Mouse (Mus musculus) kidney, adult 2 months (tissue): ENCODE results near the gene Mink1. TPM values are rescaled to one million over a fixed set of nuclear protein-coding genes. Genes with fewer than 3 reads are reported as not detected.

Source experiments
- DNase-seq: peaks from one replicate; pipeline ENCODE4 v3.0.0; 2021
- H3K27ac ChIP-seq: fragments of 200-500 bp; 2 replicates; pipeline ENCODE4 v1.5.1; 2012; ENCODE audit warnings: low read depth, low read length, control low read depth, inconsistent platforms; ENCODE audit not compliant: insufficient read depth
- H3K27me3 ChIP-seq: fragments of 200-500 bp; replicated peaks from 2 replicates; pipeline ENCODE4 v1.6.1; 2012; ENCODE audit warnings: mild to moderate bottlenecking, moderate library complexity, low read length, inconsistent platforms; ENCODE audit not compliant: control insufficient read depth, insufficient read depth
- H3K36me3 ChIP-seq: fragments of 200-500 bp; 2 replicates; pipeline ENCODE4 v1.6.1; 2012; ENCODE audit warnings: mild to moderate bottlenecking, moderate library complexity, low read length, inconsistent platforms; ENCODE audit not compliant: control insufficient read depth, insufficient read depth
- H3K4me1 ChIP-seq: fragments of 200-500 bp; 2 replicates; pipeline ENCODE4 v1.6.1; 2011; ENCODE audit warnings: low read length; ENCODE audit not compliant: control insufficient read depth, insufficient read depth
- H3K4me3 ChIP-seq: fragments of 200-500 bp; 2 replicates; pipeline ENCODE4 v1.5.1; 2011; ENCODE audit warnings: mild to moderate bottlenecking, low read depth, low read length, control low read depth; ENCODE audit not compliant: insufficient read depth
- CTCF ChIP-seq: fragments of 200-500 bp; conservative IDR thresholded peaks from 2 replicates; pipeline ENCODE4 v1.5.1; 2011; ENCODE audit warnings: low read depth, mild to moderate bottlenecking, control low read depth, low read length, moderate library complexity, mixed read lengths; ENCODE audit not compliant: insufficient read depth, insufficient read length
- POLR2A ChIP-seq: fragments of 200-500 bp; IDR thresholded peaks from one replicate; pipeline ENCODE4 v1.6.1; 2011; ENCODE audit warnings: low read depth, low read length, control low read depth
- WGBS: fragments of 180-500 bp; shearing (Covaris S2); methylation state at CpG from one replicate; pipeline ENCODE4 v1.1.7; 2018; 5-methylcytosine and 5-hydroxymethylcytosine counted together
- polyA plus RNA-seq: library from polyadenylated mRNA; depleted of rRNA; stranded (reverse); fragments of >200 nt; gene quantifications from 2 replicates; pipeline ENCODE4 v1.2.3, GENCODE M21; 2012

The Mink1 gene
- polyA plus RNA-seq, 1 experiment: 73.1 TPM

DNA sequence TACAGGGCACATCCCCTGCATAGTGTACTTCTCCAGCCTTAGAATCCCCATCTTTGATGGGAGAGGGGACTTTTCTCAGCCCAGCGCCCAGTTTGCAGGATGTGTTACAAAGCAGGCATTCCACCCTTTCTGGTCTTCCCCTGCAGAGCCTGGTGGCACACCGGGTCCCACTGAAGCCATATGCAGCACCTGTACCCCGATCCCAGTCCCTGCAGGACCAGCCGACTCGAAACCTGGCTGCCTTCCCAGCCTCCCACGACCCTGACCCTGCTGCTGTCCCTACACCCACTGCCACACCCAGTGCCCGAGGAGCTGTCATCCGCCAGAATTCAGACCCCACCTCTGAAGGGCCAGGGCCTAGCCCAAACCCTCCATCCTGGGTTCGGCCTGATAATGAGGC lies 44.9 kb downstream of the Mink1 start:
- DNase-seq: no peak
- Histone ChIP-seq H3K4me1 (no peaks in the 10 kb centered on the region), H3K4me3 (no peak overlapping the region), H3K36me3 (no peaks in the 10 kb centered on the region; the same call in none of the 2 replicates), H3K27ac (no peak overlapping the region), H3K27me3 (no peaks in the 10 kb centered on the region)
- TF ChIP-seq POLR2A (no peak), CTCF (no peak)
- 82% methylated on average over 9 of the region's 9 CpGs for WGBS

DNA sequence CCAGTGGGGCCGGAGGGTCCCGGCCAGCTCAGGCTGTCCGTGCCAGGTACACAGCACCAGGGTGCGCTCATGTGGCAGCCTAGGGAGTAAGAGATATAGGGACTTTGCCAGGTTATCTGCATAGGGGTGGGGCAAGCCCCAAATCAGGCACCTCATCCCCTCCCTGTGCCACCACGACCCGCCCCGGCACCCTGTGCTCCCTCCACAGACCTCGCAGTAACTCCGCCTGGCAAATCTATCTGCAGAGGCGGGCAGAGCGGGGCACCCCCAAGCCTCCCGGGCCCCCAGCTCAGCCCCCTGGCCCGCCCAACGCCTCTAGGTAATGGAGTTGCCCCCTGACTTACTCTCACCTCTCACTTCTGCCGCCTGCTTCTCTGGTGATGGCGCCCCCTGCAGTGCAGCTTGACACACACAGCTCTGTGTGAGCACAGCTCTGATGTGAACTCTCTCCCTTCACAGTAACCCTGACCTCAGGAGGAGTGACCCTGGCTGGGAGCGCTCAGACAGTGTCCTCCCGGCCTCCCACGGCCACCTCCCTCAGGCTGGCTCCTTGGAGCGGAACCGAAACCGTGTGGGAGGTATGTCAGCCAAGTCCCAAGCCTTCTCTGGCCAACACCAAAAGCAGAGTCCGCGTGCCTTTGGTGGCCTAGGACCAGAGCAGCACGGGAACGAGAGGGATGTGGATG lies 45.8 kb downstream of the Mink1 start:
- H3K27ac ChIP-seq: no peak overlapping the region
- TF ChIP-seq POLR2A (no peak), CTCF (peak; percentile 60)
- H3K27me3 ChIP-seq: no peaks in the 10 kb centered on the region
- no peak overlapping the region for H3K4me3 ChIP-seq
- no peaks in the 10 kb centered on the region; the same call in none of the 2 replicates for H3K36me3 ChIP-seq
- WGBS: 73% methylated on average over 26 of the region's 26 CpGs
- H3K4me1 ChIP-seq: no peaks in the 10 kb centered on the region
- peak; percentile 86 for DNase-seq

DNA sequence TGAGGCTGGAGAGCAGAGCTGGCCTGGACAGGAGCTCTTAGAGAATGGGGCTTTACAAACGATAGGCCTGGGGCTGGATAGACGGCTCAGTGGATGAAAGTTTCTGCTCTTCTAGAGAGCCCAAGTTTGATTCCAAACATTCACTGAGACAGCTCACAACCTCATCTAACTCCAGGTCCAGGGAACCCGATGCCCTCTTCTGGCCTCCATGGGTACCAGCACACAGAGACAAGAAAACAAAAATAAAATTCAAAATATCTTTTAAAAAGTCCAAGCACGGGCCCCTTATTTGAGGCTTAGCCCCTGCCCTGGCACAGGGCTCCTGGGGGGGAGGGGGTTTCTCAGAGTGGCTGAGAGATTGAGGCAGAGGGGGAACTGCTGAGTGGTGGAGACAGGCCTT lies 48.1 kb downstream of the Mink1 start:
- TF ChIP-seq POLR2A: no peak
- no peak; the same call in 1 of the 2 replicates for TF ChIP-seq CTCF
- no peaks in the 10 kb centered on the region; the same call in none of the 2 replicates for H3K36me3 ChIP-seq
- no peak for DNase-seq
- H3K27me3 ChIP-seq: no peaks in the 10 kb centered on the region
- H3K4me1 ChIP-seq: peaks cover 5% of the 10 kb centered on the region; the same call in 1 of the 2 replicates
- H3K27ac ChIP-seq: no peak overlapping the region
- WGBS: 84% methylated on average over 4 of the region's 4 CpGs
- H3K4me3 ChIP-seq: no peak overlapping the region

- no peaks in the 10 kb centered on the region; the same call in none of the 2 replicates for H3K36me3 ChIP-seq
- no peaks in the 10 kb centered on the region for H3K27me3 ChIP-seq
- H3K27ac ChIP-seq: no peak overlapping the region
- no peak overlapping the region for H3K4me3 ChIP-seq
- peak; percentile 27 for DNase-seq
- TF ChIP-seq POLR2A (no peak), CTCF (peak; percentile 47; the same call in 1 of the 2 replicates)
- peaks cover 5% of the 10 kb centered on the region; the same call in 1 of the 2 replicates for H3K4me1 ChIP-seq
- WGBS: 74% methylated on average over 7 of the region's 7 CpGs
These were observed 49.8 kb downstream of the Mink1 start for GRCm38 (mm10) chr11:70612505-70612904.

- Histone ChIP-seq H3K27ac (no peak overlapping the region), H3K4me3 (peak overlapping the region; percentile 45)
These were observed 52.4 kb downstream of the Mink1 start for GRCm38 (mm10) chr11:70615074-70615473.

DNA sequence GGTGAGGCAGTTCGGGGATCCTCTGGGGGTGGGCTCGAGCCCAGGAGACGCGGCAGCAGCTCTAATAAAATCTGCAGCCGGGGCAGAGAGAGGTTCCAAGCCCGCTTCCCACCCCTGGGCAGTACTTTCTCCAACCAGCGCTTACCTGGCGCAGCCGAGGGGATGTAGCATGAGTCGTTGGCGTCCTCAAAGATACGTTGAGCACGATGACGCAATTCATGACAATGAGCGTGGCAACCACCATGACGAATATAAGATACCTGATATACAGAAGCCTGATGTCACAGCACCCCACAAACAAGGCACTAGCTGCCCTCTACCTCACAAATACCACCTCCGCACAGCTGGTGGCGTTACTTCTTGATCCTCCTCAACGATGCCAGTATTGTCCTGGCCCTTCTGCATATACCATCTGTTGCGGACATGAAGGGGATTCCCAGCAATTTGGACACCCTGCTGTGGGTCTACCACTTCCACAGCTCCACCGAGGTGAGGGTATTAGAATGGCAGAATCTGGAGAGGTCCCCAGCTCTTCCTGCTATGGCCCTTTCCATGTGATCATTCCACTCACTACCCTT lies 52.9 kb downstream of the Mink1 start, which contains the start of gene 4930544D05Rik:
Gene 4930544D05Rik, plus strand, starts transcription at position 333 of the 578 bp plus-strand sequence.
- Histone ChIP-seq H3K4me1 (peaks cover 5% of the 10 kb centered on the region; the same call in 1 of the 2 replicates), H3K27me3 (no peaks in the 10 kb centered on the region), H3K36me3 (no peaks in the 10 kb centered on the region), H3K27ac (no peak within 1 kb of the TSS), H3K4me3 (peak within 1 kb of the TSS; percentile 45)
- no peak for DNase-seq
- TF ChIP-seq POLR2A (no peak), CTCF (no peak)
- WGBS: 33% methylated on average over 21 of the region's 21 CpGs

More at GRCm38 (mm10) chr11:70615074-70615473, 52.4 kb downstream of the Mink1 start:
- 4% methylated on average over 17 of the region's 17 CpGs for WGBS
- DNase-seq: peak; percentile 80
- H3K27me3 ChIP-seq: no peaks in the 10 kb centered on the region
- H3K4me1 ChIP-seq: peaks cover 5% of the 10 kb centered on the region; the same call in 1 of the 2 replicates
- H3K36me3 ChIP-seq: no peaks in the 10 kb centered on the region
- TF ChIP-seq CTCF (no peak; the same call in 1 of the 2 replicates), POLR2A (no peak)

DNA sequence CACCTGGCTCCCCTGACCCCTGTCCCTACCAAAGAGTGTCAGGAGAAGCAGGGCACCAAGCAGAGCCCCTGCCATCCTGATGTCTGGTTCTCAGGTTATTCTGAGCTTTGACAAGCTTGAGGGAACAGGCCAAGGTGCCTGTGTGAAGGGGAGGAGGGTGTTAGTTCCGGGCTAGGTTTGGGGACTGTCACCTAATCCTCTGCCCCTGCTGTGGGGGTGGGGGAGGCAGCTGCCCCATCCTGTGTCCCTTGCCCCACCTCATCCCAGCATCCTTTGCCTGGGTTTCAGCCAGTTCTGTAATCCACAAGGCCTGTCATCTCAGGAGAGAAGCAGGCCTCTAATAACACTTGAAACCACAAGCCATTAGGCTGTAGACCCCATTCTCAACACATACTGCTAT lies 56.4 kb downstream of the Mink1 start, which contains the start of gene Chrne:
Gene Chrne, minus strand, starts transcription at position 116 of the 400 bp plus-strand sequence.
- Histone ChIP-seq H3K27ac (no peak within 1 kb of the TSS), H3K4me1 (peaks cover 5% of the 10 kb centered on the region; the same call in 1 of the 2 replicates), H3K36me3 (no peaks in the 10 kb centered on the region), H3K4me3 (no peak within 1 kb of the TSS), H3K27me3 (no peaks in the 10 kb centered on the region)
- no peak for DNase-seq
- 62% methylated on average over 1 of the region's 1 CpGs for WGBS
- TF ChIP-seq CTCF (no peak), POLR2A (no peak)
